Mouse (Mus musculus) left cerebral cortex, adult 11 months (tissue): Measurements from ENCODE around the gene Agpat4.
"Not testable (repeated sequence)": the region's sequence is repeated elsewhere in the genome, so short reads cannot be mapped to it uniquely, and the experiment has no call there.

Source experiments
- DNase-seq: peaks from one replicate; pipeline ENCODE4 v3.0.0; 2022; ENCODE audit warnings: low spot score

Agpat4 gene

DNA sequence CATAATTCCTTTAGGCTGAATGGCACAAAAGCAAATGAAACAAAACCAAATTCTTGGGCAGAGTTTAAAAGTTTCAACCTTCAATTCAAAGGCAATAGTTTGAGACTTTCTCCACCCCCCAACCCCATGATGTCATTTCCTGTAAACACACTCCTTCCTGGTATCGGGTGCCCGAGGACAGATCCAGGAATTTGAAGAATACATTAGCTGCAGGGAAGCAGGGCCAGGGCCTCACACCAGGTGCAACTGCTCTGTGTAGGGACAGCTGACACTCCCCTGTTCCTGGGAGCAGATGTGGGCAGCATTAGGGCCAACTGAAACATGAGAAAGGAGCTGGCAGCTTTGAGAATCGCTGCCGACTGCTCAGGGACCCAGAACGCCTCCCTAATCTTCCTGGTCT lies 76.6 kb downstream of the Agpat4 start:
- DNase-seq = no peak

DNA sequence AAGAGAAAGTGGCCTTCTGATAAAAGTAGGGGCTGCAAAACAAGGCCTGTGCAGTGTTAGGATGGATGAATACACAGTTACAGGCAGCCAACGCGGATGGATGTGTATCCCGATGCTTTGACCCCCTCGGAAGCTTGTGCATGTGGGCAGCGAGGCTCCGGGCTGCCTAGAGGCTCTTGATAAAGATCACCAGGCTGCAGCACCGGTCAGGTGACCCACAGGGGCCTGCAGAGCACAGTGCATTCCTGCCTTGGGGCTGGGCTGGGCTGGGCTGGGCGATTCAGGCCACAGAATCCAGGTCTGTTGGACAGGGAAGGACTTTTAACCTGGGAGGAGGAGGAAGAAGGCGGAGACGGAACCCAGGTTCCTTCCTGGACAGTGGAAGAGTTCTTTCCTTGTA lies 77.1 kb downstream of the Agpat4 start:
- no peak for DNase-seq

DNA sequence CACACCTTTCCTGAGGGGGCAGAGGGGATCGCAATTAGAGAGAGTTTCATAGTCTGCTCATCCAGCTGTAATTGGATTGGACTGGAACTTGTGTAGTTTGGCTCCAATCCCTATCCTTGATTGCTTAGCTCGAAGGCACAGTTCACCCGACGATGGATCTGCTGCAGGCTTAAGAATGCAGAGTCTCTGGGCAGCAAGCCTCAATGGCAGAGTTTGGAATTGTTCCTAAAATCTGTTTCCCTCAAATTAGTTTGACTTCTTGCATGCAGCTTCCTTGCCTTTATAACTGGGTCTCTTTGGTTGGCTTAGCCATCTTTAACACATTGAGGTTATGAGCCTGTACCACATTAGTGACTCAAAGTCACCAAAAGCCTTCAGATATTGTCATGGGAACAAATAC lies 81.4 kb downstream of the Agpat4 start:
- DNase-seq = no peak

DNA sequence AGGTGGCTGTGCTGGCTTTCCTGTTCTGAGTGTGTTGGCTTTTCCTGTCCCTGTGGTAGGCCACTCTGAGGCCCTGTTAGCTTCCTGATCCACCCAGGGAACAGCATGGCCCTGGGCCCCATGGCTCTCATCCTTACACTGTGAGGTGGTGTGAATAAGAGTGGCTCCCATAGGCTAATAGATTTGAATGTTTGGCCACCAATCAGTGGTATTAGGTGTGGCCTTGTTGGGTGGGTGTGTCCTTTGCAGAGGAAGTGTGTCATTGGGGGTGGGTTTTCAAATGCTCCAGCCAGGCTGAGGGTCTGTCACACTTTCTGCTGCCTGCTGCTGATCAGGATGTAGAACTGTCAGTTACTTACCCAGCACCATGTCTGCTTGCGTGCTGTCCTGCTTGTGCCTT lies 82.6 kb downstream of the Agpat4 start:
- DNase-seq = no peak

DNA sequence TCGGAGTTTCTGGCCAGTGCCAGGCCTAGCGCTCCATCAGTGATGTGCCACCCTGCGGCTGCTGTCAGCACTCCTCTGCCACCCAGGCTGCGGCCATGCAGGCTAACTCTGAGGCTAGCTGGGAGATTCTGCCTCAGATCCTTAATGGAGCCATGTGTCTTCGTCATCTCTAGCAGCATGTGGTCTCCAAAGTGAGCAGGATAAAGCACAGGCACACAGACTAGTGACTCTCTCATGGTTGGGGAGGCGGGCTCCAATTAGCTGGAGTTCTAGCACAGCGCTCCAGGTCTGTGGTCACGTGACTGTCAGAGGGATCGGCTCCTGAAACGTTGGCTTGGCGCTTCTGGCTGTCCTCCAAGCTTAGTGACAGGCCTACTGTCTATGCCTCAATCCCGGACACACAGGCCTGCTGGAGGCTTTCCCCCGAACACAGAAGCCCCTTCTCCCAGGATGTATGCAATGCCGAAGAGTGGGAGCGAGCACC lies 85.0 kb downstream of the Agpat4 start:
- no peak for DNase-seq

DNA sequence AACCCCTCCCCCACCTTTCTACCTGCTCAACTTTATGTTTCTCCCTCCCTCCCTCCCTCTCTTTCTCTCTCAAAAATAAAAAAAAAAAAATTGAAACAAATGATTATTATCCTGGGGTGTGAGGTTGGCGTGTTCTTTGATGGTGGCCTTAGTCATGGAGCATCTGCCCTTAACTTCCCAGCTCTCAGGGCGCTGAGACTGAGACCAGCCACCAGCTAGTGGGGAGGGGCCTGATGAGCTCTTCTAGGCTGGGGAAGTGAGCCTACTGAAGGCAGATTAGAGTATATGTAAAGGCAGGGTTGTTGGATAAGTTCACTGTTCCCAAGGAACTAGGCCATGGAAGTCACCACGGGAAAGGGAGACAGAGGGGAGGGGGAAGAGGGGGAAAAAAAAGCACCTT lies 85.7 kb downstream of the Agpat4 start:
- DNase-seq = no peak

DNA sequence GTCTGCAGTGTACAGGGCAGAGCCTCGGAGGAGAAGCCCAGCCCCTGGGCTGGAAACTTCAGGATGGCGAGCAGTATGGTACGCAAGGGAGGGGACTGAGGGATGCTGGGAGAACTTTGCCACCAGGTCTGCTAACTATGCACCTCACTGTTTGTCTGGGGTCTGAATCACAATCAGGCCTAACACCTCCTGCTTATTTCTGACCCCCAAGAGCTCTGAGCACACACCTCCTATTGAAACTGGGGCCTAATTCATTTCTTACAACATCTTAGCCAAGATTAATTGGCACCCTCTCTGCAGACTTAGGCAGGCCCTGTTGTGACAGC lies 86.1 kb downstream of the Agpat4 start:
- DNase-seq = no peak

DNA sequence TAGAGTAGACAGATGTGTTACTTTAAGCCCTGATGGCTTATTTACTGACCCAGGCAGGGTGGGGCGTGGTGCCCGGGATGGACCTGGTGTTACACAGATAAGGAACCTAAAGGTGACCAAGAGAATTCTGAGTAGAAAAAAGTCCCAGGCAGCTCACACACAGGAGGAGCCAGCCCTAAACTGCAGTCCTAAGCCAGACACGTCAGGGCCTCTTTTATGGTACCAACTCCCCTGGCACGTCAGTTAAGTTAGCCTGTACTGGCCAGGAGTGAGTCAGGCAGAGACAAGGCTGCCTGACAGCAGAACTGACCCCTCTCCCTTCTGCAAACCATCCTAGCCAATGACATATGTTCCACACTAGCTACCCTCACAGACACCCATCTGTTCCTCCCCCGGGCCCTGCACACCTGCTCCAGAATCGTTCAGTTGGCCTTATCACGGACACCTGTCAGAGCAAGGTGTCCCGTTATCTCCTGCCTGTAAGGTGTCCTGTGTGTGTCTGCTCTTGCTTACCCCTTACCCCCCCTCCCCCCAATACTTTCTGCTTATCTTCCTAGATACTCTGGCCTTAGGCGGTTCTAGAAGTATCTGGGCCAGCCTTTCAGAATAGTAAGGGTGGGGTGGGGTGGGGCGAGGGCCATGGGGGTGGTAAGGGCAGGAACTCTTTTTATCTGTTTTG lies 86.7 kb downstream of the Agpat4 start:
- no peak for DNase-seq

DNA sequence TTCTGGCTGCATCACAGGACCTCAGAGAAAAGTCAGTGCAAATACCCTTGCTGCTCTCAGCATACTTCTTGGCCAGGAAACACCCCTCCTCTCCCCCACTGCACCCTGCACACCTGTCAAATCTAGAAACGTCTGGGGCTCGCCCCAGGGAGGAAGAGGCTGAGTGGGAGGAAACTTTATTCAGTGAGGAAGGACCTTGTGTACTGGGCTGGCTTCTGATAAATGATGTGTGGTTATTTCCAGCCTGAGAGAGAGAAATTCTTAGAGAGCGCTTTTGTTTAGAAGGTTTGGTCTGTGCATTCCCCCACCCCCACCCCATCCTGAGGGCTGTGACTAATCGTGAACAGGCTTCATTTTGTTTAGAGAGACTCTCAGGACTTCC lies 87.2 kb downstream of the Agpat4 start:
- no peak for DNase-seq

DNA sequence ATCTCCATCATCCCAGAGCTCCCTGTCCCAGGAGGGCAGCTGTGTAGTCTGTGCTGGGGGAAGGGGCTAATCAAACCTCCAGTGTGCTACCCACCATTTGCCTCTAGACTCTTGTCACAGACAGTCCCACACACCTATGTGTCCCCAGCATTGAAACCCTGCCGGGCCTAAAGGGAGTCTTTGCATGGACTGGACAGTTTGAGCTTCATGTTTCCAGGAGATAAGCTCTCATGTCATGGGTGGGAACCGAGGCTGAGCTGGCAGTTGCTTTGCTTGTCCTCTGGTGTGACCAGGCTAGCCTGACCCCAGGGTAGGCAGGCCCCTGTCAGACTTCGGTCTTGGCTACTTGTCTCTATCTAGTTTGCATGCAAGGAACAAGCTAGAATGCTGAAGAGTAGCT lies 87.7 kb downstream of the Agpat4 start:
- DNase-seq = no peak

DNA sequence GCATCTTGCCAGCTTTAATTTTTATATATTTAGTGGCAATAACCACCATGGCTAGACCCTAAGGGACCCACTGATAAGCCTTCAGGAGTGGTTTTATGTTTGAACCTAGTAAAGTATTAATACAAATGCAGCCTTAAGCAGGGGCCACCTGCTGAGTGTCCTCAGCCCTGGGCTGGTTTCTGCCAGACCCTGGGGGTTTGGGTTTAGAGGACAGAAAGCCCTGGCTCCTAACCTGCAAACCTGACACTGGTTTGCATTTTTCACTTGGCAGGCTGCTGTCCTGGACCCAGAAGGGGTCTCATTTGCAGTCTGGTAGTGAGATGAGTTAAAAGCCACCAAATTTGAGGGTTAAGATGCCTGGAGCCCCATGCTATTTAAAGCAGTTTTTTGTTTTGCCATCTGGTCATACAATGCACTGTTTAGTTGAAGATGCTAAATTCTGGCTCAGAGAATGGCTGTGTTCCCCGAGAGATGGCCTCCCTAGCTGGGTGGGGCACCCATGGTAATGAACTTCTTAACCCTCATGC lies 88.6 kb downstream of the Agpat4 start:
- DNase-seq = no peak

DNA sequence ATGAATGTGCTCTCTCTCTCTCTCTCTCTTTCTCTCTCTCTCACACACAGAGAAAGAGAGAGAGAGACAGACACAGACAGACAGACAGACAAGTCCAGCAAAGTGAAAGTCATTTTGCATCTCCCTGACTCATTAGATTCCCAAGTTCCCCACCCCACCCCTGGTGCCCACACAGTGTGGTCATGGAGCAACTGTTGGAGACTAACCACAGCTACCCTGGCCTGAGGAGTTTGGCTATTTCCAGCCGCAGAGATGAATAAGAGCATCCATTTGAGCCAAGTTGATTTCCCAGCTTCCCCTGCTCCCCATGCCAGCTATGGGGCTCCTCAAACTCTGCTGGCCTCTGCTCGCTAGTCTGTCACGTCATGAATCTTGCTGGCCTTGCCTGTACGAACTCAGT lies 91.0 kb downstream of the Agpat4 start:
- no peak for DNase-seq

DNA sequence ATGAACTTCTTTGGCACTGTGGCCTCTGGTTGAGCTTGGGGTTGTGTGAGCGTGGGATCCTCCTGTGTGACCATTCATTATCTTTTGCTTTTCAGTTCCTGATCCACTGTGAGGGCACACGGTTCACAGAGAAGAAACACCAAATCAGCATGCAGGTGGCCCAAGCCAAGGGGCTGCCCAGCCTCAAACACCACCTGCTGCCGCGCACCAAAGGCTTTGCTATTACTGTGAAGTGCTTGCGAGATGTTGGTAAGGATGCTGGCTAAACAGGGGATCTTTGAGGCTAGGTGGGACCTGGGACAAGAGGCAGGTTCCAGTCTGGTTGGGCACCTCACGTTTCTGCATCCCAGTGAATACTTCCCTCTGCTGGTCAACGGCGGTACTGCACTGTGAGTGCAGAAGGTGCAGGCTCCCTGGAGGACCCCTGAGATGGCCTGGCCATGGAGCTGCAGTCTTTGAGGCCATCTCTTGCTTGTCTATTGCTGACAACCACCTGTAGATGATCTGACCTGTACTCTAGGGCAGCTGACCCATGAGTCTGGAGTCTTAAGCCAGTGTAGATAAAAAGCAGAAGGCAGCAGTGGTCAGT lies 92.1 kb downstream of the Agpat4 start:
- DNase-seq = peak; percentile 71

DNA sequence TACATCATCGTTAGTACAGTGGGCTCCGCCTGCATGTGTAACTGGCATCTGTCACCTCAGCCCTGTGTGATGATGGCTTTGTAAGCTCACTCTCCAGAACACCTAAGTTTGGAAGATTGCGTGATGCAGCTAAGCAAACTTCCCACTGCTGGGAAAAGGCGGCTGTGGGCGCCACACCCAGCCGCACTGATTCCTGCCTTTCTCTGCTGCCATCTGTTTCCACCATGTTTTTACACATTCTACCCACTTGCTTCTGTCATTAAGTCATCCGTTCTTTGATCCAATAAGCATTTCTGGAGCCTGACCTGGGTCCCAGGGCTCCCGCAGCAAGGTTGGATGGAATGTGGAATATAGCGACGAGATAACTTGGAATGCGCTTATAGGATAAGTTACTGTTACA lies 93.4 kb downstream of the Agpat4 start:
- DNase-seq = no peak

DNA sequence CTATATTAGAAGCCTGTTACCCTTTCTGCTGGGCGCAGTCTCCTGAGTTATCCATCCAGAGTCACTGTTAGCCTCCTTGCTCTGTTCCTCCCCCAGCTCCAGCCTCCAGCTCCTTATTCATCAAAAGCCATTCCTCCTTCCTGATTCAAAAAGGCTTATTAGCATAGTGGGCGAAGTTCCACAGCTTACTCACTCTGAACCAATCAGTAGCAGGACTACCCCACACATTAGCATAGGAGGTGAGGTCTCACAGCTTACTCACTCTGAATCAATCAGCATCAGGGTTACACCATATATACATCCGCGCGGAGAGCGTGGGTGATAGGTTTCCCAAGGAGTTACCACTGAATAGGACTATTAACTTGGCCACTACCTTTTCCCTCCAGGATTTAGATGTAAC lies 93.8 kb downstream of the Agpat4 start:
- no peak for DNase-seq

DNA sequence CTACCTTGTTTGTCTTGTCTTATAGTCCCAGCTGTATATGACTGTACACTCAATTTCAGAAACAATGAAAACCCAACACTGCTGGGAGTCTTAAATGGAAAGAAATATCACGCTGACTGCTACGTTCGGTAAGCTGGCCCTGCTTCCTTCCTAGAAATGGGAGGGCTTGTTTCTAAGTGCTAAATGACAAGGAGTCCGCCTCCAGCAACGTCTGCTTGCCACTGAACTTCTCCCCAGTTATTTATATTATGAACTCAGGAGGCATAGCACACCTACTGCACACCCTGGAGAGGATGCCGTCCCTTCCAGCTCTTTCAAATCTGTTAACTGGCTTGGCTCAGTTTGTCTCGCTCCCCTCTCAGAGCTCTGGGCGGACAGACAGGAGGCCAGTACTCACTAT lies 94.9 kb downstream of the Agpat4 start:
- no peak for DNase-seq

DNA sequence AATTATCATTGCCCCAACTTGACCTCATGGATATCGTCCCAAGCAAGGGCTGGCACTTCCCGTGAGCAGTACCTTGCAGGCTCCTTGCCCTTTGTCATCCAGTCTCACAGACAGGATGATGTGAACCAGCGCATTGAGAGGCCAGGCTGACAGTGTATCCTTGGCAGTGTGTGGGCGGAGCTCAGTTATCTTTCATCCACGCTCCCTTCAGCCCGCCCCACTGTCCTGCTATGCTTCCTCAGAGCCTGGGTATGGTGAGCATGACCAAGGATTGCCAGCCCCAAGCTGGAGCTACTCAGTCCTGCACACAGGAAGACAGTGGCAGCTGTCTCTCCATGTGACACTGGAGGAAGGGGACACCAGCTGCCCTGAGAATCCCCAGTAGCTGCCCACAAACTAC lies 97.7 kb downstream of the Agpat4 start:
- DNase-seq = no peak

DNA sequence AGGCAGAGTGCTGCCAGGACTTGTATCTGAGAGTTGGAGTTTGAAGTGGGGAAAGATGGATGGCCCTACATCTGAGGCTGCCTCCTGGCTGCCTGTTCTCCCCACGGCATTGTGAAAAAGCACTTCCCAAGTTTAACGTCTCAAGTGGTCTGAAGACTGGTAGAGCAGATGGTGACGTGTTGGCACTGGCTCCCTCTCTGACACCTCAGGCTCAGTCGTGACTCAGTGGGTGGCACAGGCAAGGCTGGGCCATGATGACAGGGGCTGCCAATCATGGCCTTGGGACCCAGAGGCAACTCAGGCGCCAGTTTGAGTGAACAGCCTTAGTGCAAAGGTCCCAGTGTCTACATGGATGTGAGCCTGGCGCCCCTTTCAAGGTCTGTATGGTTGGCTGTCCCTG lies 103.4 kb downstream of the Agpat4 start:
- DNase-seq = no peak

DNA sequence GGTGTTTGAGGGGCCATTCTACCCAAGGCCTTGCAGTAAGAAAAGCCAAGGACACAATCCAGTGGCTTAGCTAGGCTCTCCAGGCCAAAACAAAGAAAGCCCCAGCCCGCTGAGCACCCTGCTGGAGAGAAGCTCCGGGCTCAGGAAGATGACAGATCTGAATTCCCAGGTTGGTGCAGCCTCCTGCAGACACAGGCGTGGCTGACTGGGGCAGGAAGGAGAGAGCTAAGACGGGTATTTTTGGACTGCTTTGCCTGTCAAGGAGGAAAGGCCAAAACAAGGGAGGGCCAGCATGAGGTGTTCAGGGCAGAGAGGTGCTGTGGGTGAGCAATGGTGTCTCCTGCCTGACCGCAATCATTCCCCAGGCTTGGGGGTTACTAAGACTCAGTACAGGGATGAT lies 105.2 kb downstream of the Agpat4 start:
- no peak for DNase-seq

DNA sequence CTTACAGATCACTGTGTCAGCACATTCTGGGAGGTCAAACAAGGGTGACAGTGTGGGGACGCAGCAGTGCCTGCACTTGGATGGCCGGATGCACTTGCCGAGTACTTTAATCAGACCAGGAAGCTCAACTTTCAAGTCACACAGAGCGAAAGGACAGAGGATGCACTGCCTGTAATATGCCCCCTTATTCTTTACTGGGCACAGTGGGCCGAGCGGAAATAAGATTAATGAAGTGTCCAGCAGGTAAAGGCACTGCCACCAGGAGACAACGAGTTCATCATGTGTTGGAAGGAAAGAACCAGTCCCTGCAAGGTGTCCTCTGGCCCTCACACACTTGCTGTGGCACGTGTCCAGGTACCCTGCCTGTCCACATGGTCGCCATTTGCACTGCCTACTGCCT lies 105.6 kb downstream of the Agpat4 start:
- no peak for DNase-seq

DNA sequence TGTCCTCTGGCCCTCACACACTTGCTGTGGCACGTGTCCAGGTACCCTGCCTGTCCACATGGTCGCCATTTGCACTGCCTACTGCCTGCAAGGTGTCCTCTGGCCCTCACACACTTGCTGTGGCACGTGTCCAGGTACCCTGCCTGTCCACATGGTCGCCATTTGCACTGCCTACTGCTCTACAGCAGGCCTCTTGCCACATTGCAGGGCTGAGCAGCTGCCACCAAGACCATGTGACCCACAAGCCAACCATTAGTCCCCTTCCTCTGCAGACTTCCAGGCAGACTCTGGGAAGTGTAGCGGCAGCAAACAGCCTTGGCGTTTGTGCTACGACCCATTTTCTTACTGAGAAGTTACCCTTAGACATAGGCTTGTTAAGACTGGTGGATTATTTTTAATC lies 106.0 kb downstream of the Agpat4 start:
- not testable (repeated sequence) for DNase-seq

DNA sequence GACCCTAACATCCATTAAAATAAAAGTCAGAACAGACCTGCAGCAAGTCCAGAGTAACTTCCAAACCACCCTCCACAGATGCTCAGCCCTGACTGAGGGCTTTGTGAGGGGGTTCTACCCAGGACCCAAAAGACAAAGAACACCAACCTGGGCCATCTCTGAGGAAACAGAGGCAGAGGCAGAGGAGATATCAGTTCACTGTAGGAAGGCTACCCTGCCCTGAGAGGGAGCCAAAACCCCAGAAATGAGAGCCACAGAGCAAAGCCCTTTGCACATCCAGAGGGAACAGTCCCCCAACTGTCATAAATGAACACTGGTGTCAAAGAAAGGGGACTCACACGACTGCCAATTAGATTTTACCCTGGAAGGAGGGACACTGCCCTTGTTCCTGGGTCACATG lies 106.7 kb downstream of the Agpat4 start:
- no peak for DNase-seq

DNA sequence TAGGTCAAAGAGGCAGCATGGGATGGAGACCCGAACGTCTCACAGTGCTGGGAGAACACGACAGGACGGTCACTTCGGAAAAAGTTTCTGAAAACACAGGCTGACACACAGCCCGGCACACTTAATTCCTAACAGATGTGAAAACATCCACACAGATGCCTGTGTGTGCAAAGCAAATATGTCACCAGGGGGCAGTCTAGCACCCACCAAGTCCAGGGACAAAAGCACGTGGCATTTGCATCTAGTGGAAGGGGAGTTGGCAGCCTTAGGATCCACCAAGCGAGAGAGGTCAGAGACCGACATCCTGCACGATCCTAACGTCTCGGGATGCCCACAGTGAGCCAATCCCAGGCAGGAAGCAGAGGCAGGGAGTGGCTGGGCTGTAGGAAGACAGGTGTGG lies 108.0 kb downstream of the Agpat4 start:
- DNase-seq = no peak

DNA sequence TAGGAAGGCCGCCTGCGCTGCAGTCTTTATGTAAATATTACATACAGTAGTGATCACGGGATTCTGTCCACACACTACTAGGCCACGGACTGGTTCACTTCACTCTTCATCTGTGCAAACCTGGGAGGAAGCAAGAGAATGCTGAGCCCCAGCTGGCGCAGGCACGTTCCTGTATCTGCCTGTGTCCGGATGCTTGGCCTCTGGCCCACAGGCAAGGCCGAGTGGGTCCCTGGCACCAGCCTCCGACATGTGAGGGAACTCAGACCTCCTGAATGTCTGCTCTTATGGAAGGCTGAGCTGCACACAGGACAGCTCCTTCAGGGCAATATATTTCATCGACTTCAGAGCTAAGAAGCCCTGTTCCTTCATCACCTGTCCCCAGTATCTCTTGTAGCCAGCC lies 109.5 kb downstream of the Agpat4 start:
- no peak for DNase-seq
